Mouse (Mus musculus) hematopoietic multipotent progenitor cell, adult 10-12 weeks (in vitro differentiated cells): ENCODE results near the gene Catsperz. TPM values are rescaled to one million over a fixed set of nuclear protein-coding genes. Genes with fewer than 3 reads are reported as not detected.

Experiments
- polyA plus RNA-seq: library from polyadenylated mRNA; stranded (reverse); fragments of >175 nt; gene quantifications from 2 replicates; pipeline ENCODE4 v1.2.3, GENCODE M21; 2012; ENCODE audit warnings: low replicate concordance

Gene Catsperz
- polyA plus RNA-seq = 0.13 TPM in 1 of 2 replicates, not detected in the other

DNA sequence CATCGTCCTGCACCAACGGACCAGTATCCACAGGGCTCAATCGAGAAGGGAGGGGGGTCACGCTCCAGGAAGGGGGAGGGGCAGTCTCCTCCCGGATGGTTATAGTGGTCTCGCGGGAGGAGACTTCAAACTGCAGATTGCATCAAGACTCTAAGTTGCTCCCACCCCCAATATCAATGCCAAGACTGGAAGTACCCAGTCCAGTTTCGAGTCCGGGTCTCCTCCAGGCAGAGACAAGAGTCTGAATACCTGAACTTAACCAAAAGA lies at the start of gene Catsperz:
Gene Catsperz, minus strand, starts transcription at position 74 of the 267 bp plus-strand sequence.

DNA sequence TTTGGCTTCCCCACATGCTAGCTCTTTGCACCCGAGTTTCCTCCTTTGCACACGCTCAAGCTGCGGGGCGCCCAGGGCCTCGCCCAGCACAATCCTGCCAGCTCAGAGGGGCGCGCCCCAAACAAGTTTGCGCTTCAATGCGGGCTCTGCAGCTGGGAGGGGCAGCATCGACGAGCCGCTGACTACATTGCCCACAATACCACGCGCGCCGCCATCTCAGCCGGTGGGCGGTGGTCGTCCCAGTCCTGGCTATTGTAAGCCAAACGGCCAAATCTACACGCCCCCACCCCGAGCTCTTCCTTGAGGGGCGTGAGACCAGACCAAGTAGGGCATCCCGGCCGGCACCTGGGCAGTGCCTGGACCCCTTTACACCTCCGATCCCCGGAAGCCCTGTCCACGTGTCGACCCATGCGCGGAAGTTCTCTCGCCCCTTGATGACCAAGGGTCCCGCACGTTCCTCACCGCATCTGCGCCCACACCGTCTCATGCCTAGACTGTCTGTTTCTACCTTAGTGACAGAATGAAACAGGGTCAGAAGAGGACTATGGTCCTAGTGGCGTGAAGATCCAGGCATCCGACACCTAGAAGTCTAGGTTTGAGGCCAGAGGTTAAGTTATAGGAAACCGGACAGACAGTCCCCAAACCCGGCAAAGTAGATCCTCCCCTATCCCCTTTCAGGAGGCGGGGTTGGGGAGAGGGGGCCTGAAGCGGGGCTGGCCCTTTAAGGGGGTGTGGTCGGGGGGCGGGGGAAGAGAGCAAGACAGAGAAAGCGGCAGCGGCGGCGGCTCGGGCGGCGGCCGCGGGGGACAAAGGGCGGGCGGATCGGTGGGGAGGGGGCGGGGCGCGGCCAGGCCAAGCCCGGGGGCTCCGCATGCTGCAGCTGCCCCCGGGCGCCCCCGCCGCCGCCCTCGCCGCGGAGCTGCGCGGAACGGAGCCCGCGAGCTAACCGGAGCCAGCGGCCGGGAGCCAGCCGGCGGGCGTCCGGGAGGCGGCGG lies 49.3 kb upstream of the Catsperz start, which contains the start of gene Ppp1r14b:
Gene Ppp1r14b, plus strand, starts transcription at position 758 of the 995 bp plus-strand sequence.

DNA sequence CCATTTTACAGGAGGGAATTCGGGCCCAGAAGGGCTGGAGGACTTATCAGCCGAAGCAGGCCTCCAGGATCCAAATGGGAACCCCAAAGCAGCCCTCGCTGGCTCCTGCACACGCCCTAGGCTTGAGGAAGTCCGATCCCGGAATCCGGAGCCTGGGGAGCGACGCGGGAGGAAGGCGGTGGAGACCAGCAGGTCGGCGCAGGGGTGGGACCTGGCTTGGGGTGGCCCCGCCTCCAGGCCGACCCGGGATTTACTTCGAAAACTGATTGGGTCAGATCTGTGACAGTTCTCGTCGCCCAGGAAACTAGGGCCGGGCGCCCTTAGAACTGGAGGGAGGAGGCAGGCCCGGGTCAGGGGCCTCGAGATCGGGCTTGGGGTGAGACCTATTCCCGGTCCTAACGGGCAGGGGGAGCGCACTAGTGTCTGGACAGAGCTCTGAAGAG lies 17.1 kb upstream of the Catsperz start, which contains the start of gene Gpr137:
Gene Gpr137, minus strand, starts transcription at position 232 of the 443 bp plus-strand sequence.

DNA sequence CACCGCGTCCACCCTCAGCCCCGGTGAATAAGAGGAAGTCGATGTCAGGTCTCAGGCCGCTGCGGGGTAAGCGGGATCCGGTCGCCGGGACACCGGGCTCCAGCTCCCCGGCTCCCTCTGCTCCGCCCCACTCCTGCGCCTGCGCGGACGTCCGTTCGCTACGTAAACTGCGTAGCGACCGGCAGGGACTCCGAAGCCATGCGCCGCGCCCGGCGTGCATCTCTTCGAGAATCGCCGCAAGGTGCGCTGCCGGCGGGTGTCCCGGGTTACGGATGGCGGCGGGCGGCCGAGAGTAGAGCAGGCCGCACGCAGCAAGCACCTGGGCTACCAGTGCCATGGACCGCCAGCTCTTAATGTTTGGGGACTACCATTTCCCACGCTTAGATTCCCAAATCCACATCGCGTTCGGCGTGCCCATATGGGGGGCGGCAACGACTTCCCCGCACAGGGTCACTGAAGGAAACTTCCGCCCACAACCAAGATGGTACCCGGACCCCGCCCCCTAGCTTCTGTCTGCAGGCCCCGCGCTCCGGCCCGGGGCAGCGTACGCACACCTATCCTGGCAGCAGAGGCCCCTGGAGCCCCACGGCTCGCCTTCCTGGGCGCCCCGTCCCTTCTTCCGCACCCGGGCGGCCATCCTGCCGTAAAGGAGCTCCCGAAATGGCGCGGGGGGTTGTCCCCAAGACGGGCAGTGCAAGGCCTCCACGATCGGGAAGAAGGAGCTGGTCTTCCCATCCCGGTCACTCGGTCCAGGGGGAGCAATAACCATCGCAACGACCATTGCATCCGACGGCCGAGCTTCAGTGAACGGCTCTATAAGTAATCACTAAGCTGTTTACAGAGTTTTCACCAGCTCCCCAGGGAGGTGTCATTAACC lies 16.4 kb upstream of the Catsperz start, which contains the start of gene Bad:
Gene Bad, plus strand, starts transcription at position 490 of the 877 bp plus-strand sequence.

DNA sequence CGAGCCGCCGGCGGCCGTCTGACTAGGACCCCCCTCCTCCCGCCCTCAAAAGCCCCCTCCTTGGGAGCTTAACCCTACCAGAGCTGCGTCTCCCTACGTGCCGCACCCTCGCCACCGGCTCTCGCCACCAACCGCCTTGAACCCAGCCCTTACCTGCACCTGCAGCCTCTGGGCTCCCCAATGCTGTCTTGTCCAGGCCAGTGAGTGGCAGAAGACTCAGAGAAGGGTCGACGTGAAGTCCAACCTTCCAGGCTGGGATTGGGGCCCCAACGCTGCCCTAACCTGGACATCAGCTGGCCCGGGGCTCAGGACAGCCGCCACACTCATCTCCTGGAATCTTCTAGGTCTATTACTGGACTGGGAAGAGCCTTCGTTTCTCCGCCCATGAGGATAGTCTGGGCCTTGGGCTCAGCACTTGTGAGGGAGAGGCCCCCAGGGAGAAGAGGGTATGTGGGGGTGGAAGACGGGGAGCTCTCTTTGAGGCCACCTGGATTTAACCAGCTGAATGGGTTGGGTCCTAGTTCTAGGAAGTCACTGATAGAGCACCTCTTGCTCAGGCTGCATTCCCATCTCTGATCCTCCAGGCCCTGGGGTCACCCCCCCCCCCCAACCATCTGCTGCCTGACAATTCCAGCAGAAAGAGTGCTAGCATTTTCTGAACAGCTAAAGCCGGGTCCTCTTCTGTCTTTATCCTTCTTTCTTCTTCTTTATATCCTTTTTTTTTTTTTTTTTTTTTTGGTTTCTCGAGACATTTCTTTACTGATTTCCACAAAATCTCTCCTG lies 9.2 kb upstream of the Catsperz start, which contains the start of gene Kcnk4:
Gene Kcnk4, minus strand, starts transcription at position 321 of the 783 bp plus-strand sequence.

DNA sequence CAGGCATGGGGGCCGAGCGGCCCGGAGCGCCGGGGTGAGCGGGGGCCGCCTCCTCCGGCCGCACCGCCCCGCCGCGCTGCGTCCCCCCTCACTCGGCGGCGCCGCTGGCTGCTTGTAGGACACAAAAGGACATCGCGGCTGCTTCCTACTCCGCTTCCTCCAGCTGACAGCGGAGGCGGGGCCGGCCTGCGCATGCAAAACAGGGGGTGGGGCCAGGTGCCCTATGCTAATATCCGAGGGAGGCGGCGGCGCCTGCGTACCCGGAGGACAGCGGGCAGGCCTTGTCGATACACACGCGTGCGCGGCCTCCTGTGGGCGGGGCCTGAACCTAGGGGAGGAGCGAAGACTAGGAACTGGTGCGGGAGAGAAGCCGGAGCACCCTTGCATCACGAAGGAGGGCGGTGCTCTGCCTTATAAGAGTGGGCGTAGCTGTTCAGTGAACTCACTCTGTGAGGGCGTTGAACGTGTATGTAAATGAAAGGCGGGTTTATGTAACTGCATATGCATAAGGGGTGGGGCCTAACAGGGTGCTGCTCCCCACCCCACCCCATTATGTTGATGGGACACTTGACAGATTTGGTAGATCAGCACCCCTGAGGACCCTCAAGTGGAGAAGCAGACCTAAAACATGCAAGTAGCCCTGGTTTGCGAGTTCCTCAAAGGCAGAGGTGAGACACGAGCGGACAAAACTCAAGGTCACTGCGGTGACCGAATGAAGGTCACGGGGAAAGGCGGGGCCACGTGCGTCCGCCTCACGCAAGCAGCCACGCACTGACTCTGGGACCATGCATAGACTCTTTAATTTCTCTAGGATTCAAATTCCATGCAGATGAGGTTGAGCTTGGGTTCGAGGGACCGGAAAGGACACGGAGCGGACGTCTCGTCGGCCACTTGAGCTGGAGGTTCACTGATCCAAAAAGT lies 3.3 kb downstream of the Catsperz start, which contains the start of gene Esrra:
Gene Esrra, minus strand, starts transcription at position 167 of the 921 bp plus-strand sequence.

DNA sequence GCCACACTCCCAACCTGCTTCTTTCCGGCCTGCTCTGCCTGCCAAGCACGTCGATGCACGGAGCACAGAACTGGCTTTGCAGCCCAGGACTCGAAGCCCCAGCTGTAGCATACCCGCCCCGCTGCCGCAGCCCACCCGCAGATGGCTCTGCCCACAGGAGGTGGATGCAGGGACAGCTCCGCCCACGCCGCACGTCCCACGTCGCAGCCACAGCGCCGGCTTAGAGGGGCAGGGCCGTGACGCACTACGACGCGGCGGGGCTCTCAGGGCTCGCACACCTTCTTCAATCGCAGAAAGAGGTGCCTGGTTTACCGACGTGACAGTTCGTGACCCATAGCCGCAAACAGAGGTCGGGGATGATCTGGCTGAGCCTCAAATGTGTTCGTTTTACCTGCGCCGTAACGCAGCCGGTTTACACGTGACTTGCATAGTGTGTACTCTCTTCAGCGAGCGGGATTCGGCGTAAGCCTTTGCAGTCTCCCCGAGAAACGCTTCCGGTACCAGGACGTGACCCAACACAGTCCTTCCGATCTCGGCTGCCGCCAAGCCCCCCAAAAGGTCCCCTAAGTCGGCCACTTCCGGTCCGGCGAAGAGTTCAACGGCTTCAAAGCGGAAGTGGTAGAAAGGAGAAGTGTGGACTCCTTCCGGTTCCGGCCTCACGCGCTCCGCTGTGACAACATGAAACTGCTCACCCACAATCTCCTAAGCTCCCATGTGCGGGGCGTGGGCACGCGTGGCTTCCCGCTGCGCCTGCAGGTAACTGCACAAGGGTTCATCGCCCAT lies 15.5 kb downstream of the Catsperz start, which contains the start of the genes Trmt112 and Prdx5:
Gene Trmt112, plus strand, starts transcription at position 192 of the 783 bp plus-strand sequence.
Gene Prdx5, minus strand, starts transcription at position 600 of the 783 bp plus-strand sequence.

Other genes starting within 250 kb of the Catsperz start
- gene Rps6ka4, start 84.7 kb downstream of the Catsperz start, polyA plus RNA-seq = 45.5 and 86.2 TPM in 2 replicates
- 58.3 and 173 TPM in 2 replicates for gene Ccdc88b, start 67.2 kb downstream of the Catsperz start, polyA plus RNA-seq
- 109 and 179 TPM in 2 replicates for gene Trmt112, start 15.7 kb downstream of the Catsperz start, polyA plus RNA-seq
- gene Prdx5, start 15.3 kb downstream of the Catsperz start, polyA plus RNA-seq = 235 and 243 TPM in 2 replicates
- gene Esrra, start 3.6 kb downstream of the Catsperz start, polyA plus RNA-seq = 85.7 and 188 TPM in 2 replicates
- not detected in 2 replicates for gene Kcnk4, start 9.1 kb upstream of the Catsperz start, polyA plus RNA-seq
- gene Bad, start 16.5 kb upstream of the Catsperz start, polyA plus RNA-seq = 51.8 and 69.7 TPM in 2 replicates
- 64.1 and 122 TPM in 2 replicates for gene Gpr137, start 17.1 kb upstream of the Catsperz start, polyA plus RNA-seq
- gene Ppp1r14b, start 49.6 kb upstream of the Catsperz start, polyA plus RNA-seq = 184 and 260 TPM in 2 replicates
- 19.1 and 35.7 TPM in 2 replicates for gene Plcb3, start 51.1 kb upstream of the Catsperz start, polyA plus RNA-seq
- gene Fkbp2, start 55.1 kb upstream of the Catsperz start, polyA plus RNA-seq = 149 and 301 TPM in 2 replicates
- 55.0 and 101 TPM in 2 replicates for gene Vegfb, start 62.3 kb upstream of the Catsperz start, polyA plus RNA-seq
- 38.4 and 52.0 TPM in 2 replicates for gene Dnajc4, start 67.2 kb upstream of the Catsperz start, polyA plus RNA-seq
- 15.5 and 16.2 TPM in 2 replicates for gene Nudt22, start 70.7 kb upstream of the Catsperz start, polyA plus RNA-seq
- 3.4 and 3.5 TPM in 2 replicates for gene Trpt1, start 70.8 kb upstream of the Catsperz start, polyA plus RNA-seq
- 376 and 794 TPM in 2 replicates for gene Fermt3, start 94.1 kb upstream of the Catsperz start, polyA plus RNA-seq
- gene Stip1, start 114.6 kb upstream of the Catsperz start, polyA plus RNA-seq = 21.6 and 62.7 TPM in 2 replicates
- gene Macrod1, start 131.4 kb upstream of the Catsperz start, polyA plus RNA-seq = 16.2 and 22.9 TPM in 2 replicates
- 0.04 TPM in 1 of 2 replicates, not detected in the other for gene Flrt1, start 180.3 kb upstream of the Catsperz start, polyA plus RNA-seq